ENCODE assay signal across 14 mouse cellular contexts in genomic region chr4:104686137-104686809, GRCm38 (mm10).
DNase-seq lines count a peak whose midpoint lies in the region; ATAC-seq lines count a peak whose summit lies in the region.
"Had no signal": no experiment of that assay in that cellular context is flagged by ENCODE, and none has a peak within 500 bp of the region (broad histone marks: within the 10 kb centered on the region; RNA-seq: fewer than 3 reads in every experiment).

No protein-coding gene starts in this region.

- H3K9ac ChIP-seq in kidney, embryonic 14.5 days (ENCODE audit: low read depth, low read length): no peak overlapping the region
- no peak overlapping the region for H3K9ac ChIP-seq in neural tube, embryonic 12.5 days
- H3K9ac ChIP-seq: limb, embryonic 15.5 days; lung, embryonic 15.5 days had no signal

- peak; percentile 56; the same call in 1 of the 2 replicates for ATAC-seq in kidney, embryonic 14.5 days (ENCODE audit: low FRiP score, low TSS enrichment)
- peak; percentile 37; the same call in 1 of the 2 replicates for ATAC-seq in neural tube, embryonic 12.5 days (ENCODE audit: low FRiP score, low read depth)
- no peak for ATAC-seq in monocyte, adult 5-6 weeks (replicated peaks; ENCODE audit: insufficient number of reproducible peaks, low FRiP score, low TSS enrichment, poor library complexity, severe bottlenecking)
- ATAC-seq: intestine, postnatal 0 days had no signal

- no peaks in the 10 kb centered on the region for H3K9me3 ChIP-seq in kidney, embryonic 14.5 days (ENCODE audit: control insufficient read depth, low read length)
- H3K9me3 ChIP-seq in forebrain, embryonic 10.5 days: no peaks in the 10 kb centered on the region
- H3K9me3 ChIP-seq in neural tube, embryonic 12.5 days: no peaks in the 10 kb centered on the region
- H3K9me3 ChIP-seq: limb, embryonic 15.5 days; lung, embryonic 15.5 days had no signal

- H3K27me3 ChIP-seq in kidney, embryonic 14.5 days (ENCODE audit: control insufficient read depth, insufficient read depth, low read length): no peaks in the 10 kb centered on the region
- 0 out of 2 replicates have a peak, but pooled peaks cover 6% of the 10 kb centered on the region for H3K27me3 ChIP-seq in forebrain, embryonic 10.5 days (ENCODE audit: poor library complexity, severe bottlenecking)
- H3K27me3 ChIP-seq in neural tube, embryonic 12.5 days (replicated peaks): no peaks in the 10 kb centered on the region
- H3K27me3 ChIP-seq: lung, embryonic 15.5 days; megakaryocyte, embryonic 14.5 days had no signal

- H3K4me1 ChIP-seq in kidney, embryonic 14.5 days (ENCODE audit: control insufficient read depth, insufficient read depth, low read length): peaks cover 9% of the 10 kb centered on the region; the same call in 1 of the 2 replicates
- peaks cover 33% of the 10 kb centered on the region for H3K4me1 ChIP-seq in forebrain, embryonic 10.5 days
- peaks cover 15% of the 10 kb centered on the region; the same call in 1 of the 2 replicates for H3K4me1 ChIP-seq in neural tube, embryonic 12.5 days
- H3K4me1 ChIP-seq: lung, embryonic 15.5 days; megakaryocyte, embryonic 14.5 days had no signal

- no peak overlapping the region for H3K4me3 ChIP-seq in kidney, embryonic 14.5 days (ENCODE audit: low read length)
- no peak overlapping the region for H3K4me3 ChIP-seq in forebrain, embryonic 10.5 days
- no peak overlapping the region for H3K4me3 ChIP-seq in neural tube, embryonic 12.5 days
- H3K4me3 ChIP-seq: limb, embryonic 15.5 days; lung, embryonic 15.5 days; megakaryocyte, embryonic 14.5 days had no signal

- no peak overlapping the region; the same call in 1 of the 2 replicates for H3K4me2 ChIP-seq in kidney, embryonic 14.5 days (replicated peaks; ENCODE audit: low read depth, low read length)
- H3K4me2 ChIP-seq in neural tube, embryonic 12.5 days (replicated peaks): peak overlapping the region; percentile 2; the same call in 1 of the 2 replicates
- H3K4me2 ChIP-seq: limb, embryonic 15.5 days; lung, embryonic 15.5 days had no signal

- 23% methylated on average over 18 of the region's 18 CpGs for WGBS in kidney, embryonic 14.5 days
- 48% methylated on average over 18 of the region's 18 CpGs for WGBS in forebrain, embryonic 10.5 days
- WGBS in neural tube, embryonic 12.5 days: 27% methylated on average over 18 of the region's 18 CpGs

- no peak for DNase-seq in kidney, postnatal 14 days
- DNase-seq in brain, adult 2 months (ENCODE audit: low read depth, low spot score): peak; percentile 40
- no peak for DNase-seq in forebrain, embryonic 10.5 days (ENCODE audit: extremely low spot score, low spot score)
- DNase-seq in adrenal gland, postnatal 36 days: no peak
- no peak for DNase-seq in ovary, postnatal 36 days (ENCODE audit: low spot score)
- DNase-seq: cerebellum, postnatal 36 days; heart, postnatal 10 days had no signal

- no peak overlapping the region for H3K27ac ChIP-seq in kidney, embryonic 14.5 days (ENCODE audit: low read depth, low read length)
- H3K27ac ChIP-seq in forebrain, embryonic 10.5 days: peak overlapping the region; percentile 3; the same call in 1 of the 2 replicates
- no peak overlapping the region for H3K27ac ChIP-seq in neural tube, embryonic 12.5 days
- H3K27ac ChIP-seq: limb, embryonic 15.5 days; lung, embryonic 15.5 days had no signal

- H3K36me3 ChIP-seq in kidney, embryonic 14.5 days (ENCODE audit: control insufficient read depth, insufficient read depth, low read length): no peaks in the 10 kb centered on the region
- H3K36me3 ChIP-seq in forebrain, embryonic 10.5 days (replicated peaks): no peaks in the 10 kb centered on the region
- H3K36me3 ChIP-seq in neural tube, embryonic 12.5 days: no peaks in the 10 kb centered on the region
- H3K36me3 ChIP-seq: limb, embryonic 15.5 days; lung, embryonic 15.5 days had no signal
